Mouse (Mus musculus) embryonic stem cell, embryonic (primary cell): ENCODE results near the gene C77080.

Experiments used
- CTCF ChIA-PET, 4 experiments: fragments of 300-600 bp in 2 of 4; fragments of 350-600 bp in 2 of 4; sonication (Branson Sonifier 250); formaldehyde crosslinking; loops; one replicate each; lab custom pipeline; 2022; ENCODE audit warnings: inconsistent platforms in 2 of 4; lab: Charles Lee
- POLR2A ChIA-PET, 4 experiments: fragments of 300-600 bp in 2 of 4; fragments of 350-600 bp in 2 of 4; sonication (Branson Sonifier 250); formaldehyde crosslinking; loops; one replicate each; lab custom pipeline; 2022; ENCODE audit warnings: antibody characterized with exemption in 4 of 4, inconsistent platforms in 1 of 4; lab: Charles Lee

The C77080 gene

GRCm38 (mm10) chr4:129254571-129254970, 6.6 kb downstream of the C77080 start:
- POLR2A ChIA-PET = interaction anchor here in 3 of 4 experiments (0.5 to 59.8 kb wide), 8 partner anchors 2 to 51 kb away, joined by 4 to 2422 read pairs (median 68); partner anchors contain the start of gene C77080 (in 2 of the 3)

GRCm38 (mm10) chr4:129252492-129252891, 8.7 kb downstream of the C77080 start:
- ChIA-PET POLR2A (interaction anchor here (0.6 to 59.8 kb wide), 23 partner anchors 0 to 263 kb away, joined by 3 to 2422 read pairs (median 6); partner anchors contain the start of genes C77080 (in 3 of the 4), Bsdc1 (in 1 of the 4), Rnf19b (in 1 of the 4) and S100pbp (in 1 of the 4)), CTCF (interaction anchor here in 2 of 4 experiments (0.6 to 3.1 kb wide), 2 partner anchors 24 kb away, joined by 3 to 12 read pairs; no protein-coding TSS in a partner anchor)

More at GRCm38 (mm10) chr4:129254571-129254970, 6.6 kb downstream of the C77080 start:
- CTCF ChIA-PET = interaction anchor here in 1 of 4 experiments (0.7 kb wide), 1 partner anchor 803 kb away, joined by 3 read pairs; no protein-coding TSS in a partner anchor

GRCm38 (mm10) chr4:129251482-129252125, 9.6 kb downstream of the C77080 start:
- POLR2A ChIA-PET = interaction anchor here (0.5 to 59.8 kb wide), 30 partner anchors 1 to 1614 kb away, joined by 3 to 2422 read pairs (median 4); partner anchors contain the start of genes C77080 (in 4 of the 4), Bsdc1 (in 1 of the 4), Marcksl1 (in 1 of the 4) and Rnf19b (in 1 of the 4)
- CTCF ChIA-PET = interaction anchor here (0.6 to 3.1 kb wide), 8 partner anchors 12 to 1876 kb away, joined by 3 to 14 read pairs (median 5); partner anchors contain the start of genes S100pbp (in 1 of the 4) and Yars (in 1 of the 4)

- ChIA-PET CTCF (interaction anchor here in 2 of 4 experiments (0.8 to 3.1 kb wide), 8 partner anchors 13 to 61 kb away, joined by 3 to 12 read pairs (median 4); partner anchors contain the start of genes S100pbp (in 1 of the 2) and Yars (in 1 of the 2)), POLR2A (interaction anchor here (0.6 to 59.8 kb wide), 27 partner anchors 2 to 262 kb away, joined by 3 to 2422 read pairs (median 5); partner anchors contain the start of genes C77080 (in 4 of the 4), Bsdc1 (in 1 of the 4), Marcksl1 (in 1 of the 4) and S100pbp (in 1 of the 4))
Measured at GRCm38 (mm10) chr4:129250759-129251481, 10.3 kb downstream of the C77080 start.

- CTCF ChIA-PET = interaction anchor here in 1 of 4 experiments (0.9 kb wide), 1 partner anchor 27 kb away, joined by 3 read pairs; no protein-coding TSS in a partner anchor
Measured at GRCm38 (mm10) chr4:129249288-129249687, 11.9 kb downstream of the C77080 start.

GRCm38 (mm10) chr4:129248243-129248767, 12.9 kb downstream of the C77080 start:
- ChIA-PET CTCF (interaction anchor here in 2 of 4 experiments (0.9 to 1.1 kb wide), 2 partner anchors 28 kb away, joined by 3 read pairs; no protein-coding TSS in a partner anchor), POLR2A (interaction anchor here (0.6 to 59.8 kb wide), 10 partner anchors 4 to 1280 kb away, joined by 3 to 2422 read pairs (median 4); partner anchors contain the start of gene C77080 (in 2 of the 4))

More at GRCm38 (mm10) chr4:129249288-129249687, 11.9 kb downstream of the C77080 start:
- POLR2A ChIA-PET = interaction anchor here in 3 of 4 experiments (0.7 to 59.8 kb wide), 8 partner anchors 3 to 171 kb away, joined by 3 to 2422 read pairs (median 42); partner anchors contain the start of gene C77080 (in 2 of the 3)

- CTCF ChIA-PET = interaction anchor here in 3 of 4 experiments (0.6 to 1.1 kb wide), 3 partner anchors 26 to 41 kb away, joined by 3 to 5 read pairs (median 4); no protein-coding TSS in a partner anchor
Measured at GRCm38 (mm10) chr4:129247381-129248242, 13.6 kb downstream of the C77080 start.

GRCm38 (mm10) chr4:129246360-129247301, 14.6 kb downstream of the C77080 start:
- CTCF ChIA-PET = interaction anchor here in 1 of 4 experiments (0.7 to 1.2 kb wide), 4 partner anchors 16 to 26 kb away, joined by 4 to 8 read pairs (median 4); no protein-coding TSS in a partner anchor
- POLR2A ChIA-PET = interaction anchor here in 3 of 4 experiments (0.6 to 59.8 kb wide), 16 partner anchors 6 to 980 kb away, joined by 3 to 2422 read pairs (median 5); partner anchors contain the start of genes C77080 (in 2 of the 3), Sync (in 1 of the 3), Zbtb8a (in 1 of the 3) and Zbtb8os (in 1 of the 3)

More at GRCm38 (mm10) chr4:129247381-129248242, 13.6 kb downstream of the C77080 start:
- POLR2A ChIA-PET = interaction anchor here in 3 of 4 experiments (0.6 to 59.8 kb wide), 13 partner anchors 5 to 361 kb away, joined by 3 to 2422 read pairs (median 4); partner anchors contain the start of genes C77080 (in 2 of the 3), Sync (in 1 of the 3) and Zbtb8a (in 1 of the 3)

GRCm38 (mm10) chr4:129244802-129245201, 16.4 kb downstream of the C77080 start:
- ChIA-PET CTCF (interaction anchor here in 1 of 4 experiments (1.3 kb wide), 1 partner anchor 32 kb away, joined by 3 read pairs; no protein-coding TSS in a partner anchor), POLR2A (interaction anchor here in 3 of 4 experiments (0.6 to 59.8 kb wide), 7 partner anchors 8 to 275 kb away, joined by 4 to 2422 read pairs (median 5); partner anchors contain the start of gene C77080 (in 1 of the 3))

GRCm38 (mm10) chr4:129242761-129243160, 18.4 kb downstream of the C77080 start:
- CTCF ChIA-PET = interaction anchor here (0.5 to 2.2 kb wide), 9 partner anchors 11 to 467 kb away, joined by 3 to 11 read pairs (median 3); partner anchors contain the start of gene C77080 (in 1 of the 4)
- POLR2A ChIA-PET = interaction anchor here (0.5 to 59.8 kb wide), 22 partner anchors 2 to 266 kb away, joined by 3 to 2422 read pairs (median 6); partner anchors contain the start of genes C77080 (in 2 of the 4), Rnf19b (in 2 of the 4), S100pbp (in 2 of the 4) and Yars (in 2 of the 4)

- ChIA-PET CTCF (interaction anchor here (0.5 to 2.2 kb wide), 9 partner anchors 11 to 578 kb away, joined by 3 to 11 read pairs (median 6); no protein-coding TSS in a partner anchor), POLR2A (interaction anchor here (0.6 to 59.8 kb wide), 27 partner anchors 2 to 865 kb away, joined by 3 to 2422 read pairs (median 4); partner anchors contain the start of genes C77080 (in 2 of the 4), Rnf19b (in 2 of the 4), S100pbp (in 2 of the 4) and Yars (in 2 of the 4))
Measured at GRCm38 (mm10) chr4:129242327-129242726, 18.9 kb downstream of the C77080 start.

GRCm38 (mm10) chr4:129241898-129242297, 19.3 kb downstream of the C77080 start:
- CTCF ChIA-PET = interaction anchor here in 3 of 4 experiments (0.5 to 2.2 kb wide), 7 partner anchors 11 to 579 kb away, joined by 3 to 11 read pairs (median 6); no protein-coding TSS in a partner anchor
- POLR2A ChIA-PET = interaction anchor here (0.6 to 59.8 kb wide), 25 partner anchors 1 to 866 kb away, joined by 3 to 2422 read pairs (median 4); partner anchors contain the start of genes C77080 (in 2 of the 4), Rnf19b (in 2 of the 4), S100pbp (in 2 of the 4) and Yars (in 2 of the 4)

- ChIA-PET CTCF (interaction anchor here in 2 of 4 experiments (1.0 to 1.1 kb wide), 2 partner anchors 18 to 37 kb away, joined by 4 read pairs; no protein-coding TSS in a partner anchor), POLR2A (interaction anchor here (0.6 to 59.8 kb wide), 16 partner anchors 2 to 190 kb away, joined by 3 to 2422 read pairs (median 4); partner anchors contain the start of genes C77080 (in 2 of the 4), Rnf19b (in 1 of the 4), S100pbp (in 1 of the 4) and Yars (in 1 of the 4))
Measured at GRCm38 (mm10) chr4:129239075-129239474, 22.1 kb downstream of the C77080 start.
